Mouse (Mus musculus): Measurements from ENCODE around the gene Rab44. TPM values are rescaled to one million over a fixed set of nuclear protein-coding genes. Genes with fewer than 3 reads are reported as not detected.
"Not testable (repeated sequence)": the region's sequence is repeated elsewhere in the genome, so short reads cannot be mapped to it uniquely, and the experiment has no call there.

The Rab44 gene
- under 1 TPM; 0.12 to 0.26 TPM for total RNA-seq (2021)
- long read RNA-seq, experiment 1 = 0 reads
- long read RNA-seq, experiment 2 = 0 reads

DNA sequence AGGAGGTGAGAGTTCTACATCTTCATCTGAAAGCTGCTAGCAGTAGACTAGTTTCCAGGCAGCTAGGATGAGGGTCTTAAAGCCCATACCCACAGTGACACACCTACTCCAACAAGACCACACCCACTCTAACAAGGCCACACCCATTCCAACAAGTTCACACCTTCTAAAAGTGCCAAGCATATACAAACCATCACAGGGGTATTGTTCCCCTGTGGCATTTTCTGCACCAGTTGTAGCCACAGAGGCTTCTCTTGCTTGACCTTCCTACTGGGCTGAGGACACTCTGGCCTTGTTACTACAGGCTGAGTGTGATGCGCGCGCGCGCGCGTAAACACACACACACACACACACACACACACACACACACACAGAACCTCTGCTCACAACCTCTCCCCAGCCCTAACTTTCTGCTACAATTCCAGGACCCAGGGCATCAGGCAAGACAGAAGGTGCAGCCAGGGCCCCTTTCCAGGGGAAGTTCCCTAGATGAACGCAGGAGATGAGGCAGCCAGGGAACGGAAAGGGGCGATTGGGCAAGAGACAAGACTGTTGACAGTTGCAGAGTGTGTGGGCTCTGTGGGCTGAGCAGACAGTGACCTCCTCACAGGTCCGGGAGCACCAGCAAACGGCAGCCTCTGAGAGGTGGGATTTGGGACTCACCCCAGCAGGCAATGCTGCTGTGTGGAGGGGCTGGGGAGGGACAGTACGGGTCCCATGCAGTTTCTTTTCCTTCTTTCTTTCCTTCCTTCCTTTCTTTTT lies at the start of gene Rab44:
Rab44 (plus strand) TSS at position 555 of the 762 bp plus-strand sequence.
- no peak for DNase-seq (ENCODE audit: low spot score in 2 of 2)

- DNase-seq (ENCODE audit: low spot score in 2 of 2) = no peak
Observed at GRCm38 (mm10) chr17:29065245-29065940, 48.6 kb upstream of the Rab44 start.

DNA sequence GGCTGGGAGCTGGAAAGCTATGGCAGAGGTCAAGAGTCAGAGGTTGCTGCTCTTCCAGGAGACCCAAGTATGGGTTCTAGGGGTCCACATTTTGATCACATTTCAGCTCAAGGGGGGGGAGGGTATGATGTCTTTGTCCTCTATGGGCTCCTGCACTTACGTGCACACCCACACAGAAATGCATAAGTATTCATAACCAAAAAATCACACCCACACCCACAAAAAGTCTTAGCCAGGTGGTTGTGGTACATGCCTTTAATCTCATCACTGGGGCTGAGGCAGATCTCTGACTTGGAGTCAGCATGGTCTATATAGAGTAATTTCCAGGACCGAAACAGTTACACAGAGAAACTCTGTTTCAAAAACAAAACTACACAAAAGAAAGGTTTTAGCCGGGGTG lies 48.0 kb upstream of the Rab44 start:
- DNase-seq (ENCODE audit: low spot score in 2 of 2) = no peak

DNA sequence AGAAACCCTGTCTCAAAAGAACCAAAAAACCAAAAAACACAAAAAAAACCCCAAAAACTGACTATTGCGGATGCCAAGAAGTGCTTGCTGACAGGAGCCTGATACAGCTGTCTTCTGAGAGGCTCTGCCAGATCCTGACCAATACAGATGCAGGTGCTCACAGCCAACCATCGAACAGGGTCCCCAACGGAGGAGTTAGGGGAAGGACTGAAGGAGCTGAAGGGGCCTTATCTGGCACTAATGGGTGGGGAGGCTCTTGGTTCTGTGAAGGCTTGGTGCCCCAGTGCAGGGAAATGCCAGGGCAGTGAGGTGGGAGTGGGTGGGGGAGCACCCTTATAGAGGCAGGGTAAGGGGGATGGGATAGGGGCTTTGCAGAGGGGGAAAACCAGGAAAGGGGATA lies 46.5 kb upstream of the Rab44 start:
- DNase-seq (ENCODE audit: low spot score in 2 of 2) = not testable (repeated sequence)

DNA sequence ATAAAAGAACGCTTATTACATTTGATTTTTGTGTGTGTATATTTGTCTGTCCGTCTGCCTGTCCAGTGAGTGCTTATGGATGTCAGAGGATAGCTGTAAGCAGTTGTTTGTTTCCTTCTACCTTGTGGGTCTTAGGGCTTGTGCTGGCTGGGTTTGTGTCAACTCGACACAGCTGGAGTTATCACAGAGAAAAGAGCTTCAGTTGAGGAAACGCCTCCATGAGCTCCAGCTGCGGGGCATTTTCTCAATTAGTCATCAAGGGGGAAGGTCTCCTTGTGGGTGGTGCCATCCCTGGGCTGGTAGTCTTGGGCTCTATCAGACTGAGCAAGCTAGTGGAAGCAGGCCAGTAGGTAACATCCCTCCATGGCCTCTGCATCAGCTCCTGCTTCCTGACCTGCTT lies 46.1 kb upstream of the Rab44 start:
- DNase-seq (ENCODE audit: low spot score in 2 of 2) = no peak

- DNase-seq (ENCODE audit: low spot score in 2 of 2) = no peak
Observed at GRCm38 (mm10) chr17:29069063-29069462, 44.9 kb upstream of the Rab44 start.

GRCm38 (mm10) chr17:29071820-29072219 lies 42.1 kb upstream of the Rab44 start:
- DNase-seq (ENCODE audit: low spot score in 2 of 2) = no peak

DNA sequence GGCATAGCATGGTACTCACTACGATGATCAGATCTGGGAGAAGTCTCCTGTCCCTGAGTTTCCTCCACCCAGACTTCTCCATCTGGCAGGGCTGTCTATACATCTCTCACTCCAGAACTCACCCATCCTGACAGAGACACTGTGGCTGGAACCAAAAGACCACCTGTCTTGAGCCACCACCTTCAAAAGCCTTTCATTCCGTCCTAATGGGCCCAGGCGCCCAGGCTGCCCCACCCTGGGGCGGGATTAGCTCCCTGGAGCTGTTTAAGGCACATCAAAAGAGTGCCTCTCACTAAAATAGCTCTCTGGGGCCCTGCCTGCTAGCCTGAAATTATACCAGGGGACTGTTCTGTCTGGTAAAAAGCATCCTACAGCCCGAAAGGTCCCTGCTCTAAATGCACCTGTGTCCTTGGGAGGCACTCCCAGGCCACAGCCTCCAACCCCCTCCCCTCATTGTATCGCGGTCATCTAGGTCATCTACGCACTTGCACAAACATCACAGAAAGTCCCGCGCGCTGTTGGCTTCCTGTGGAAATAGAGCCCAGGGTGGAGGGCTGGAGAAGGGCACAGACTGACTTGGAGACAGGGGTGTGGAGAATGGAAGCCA lies 41.1 kb upstream of the Rab44 start:
- no peak for DNase-seq (ENCODE audit: low spot score in 2 of 2)

DNA sequence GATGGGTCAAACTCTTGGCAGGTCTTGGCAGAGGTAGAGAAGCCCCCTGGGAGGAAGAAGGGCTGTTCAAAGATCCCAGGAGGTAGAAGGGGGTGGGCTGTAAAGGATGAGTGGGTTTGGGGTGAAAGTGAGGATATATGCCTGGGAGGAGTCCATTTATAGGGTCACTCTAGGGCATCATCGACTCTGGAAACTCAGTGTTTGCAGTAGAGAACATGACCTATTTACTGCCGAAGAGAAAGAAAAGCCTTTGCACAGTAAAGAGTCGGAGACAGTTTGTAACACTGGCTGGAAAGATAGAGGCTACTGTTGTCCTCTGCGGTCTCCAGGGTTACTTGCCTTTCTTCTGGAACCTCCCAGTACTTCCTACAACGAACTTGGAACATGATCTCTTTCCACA lies 40.6 kb upstream of the Rab44 start:
- no peak for DNase-seq (ENCODE audit: low spot score in 2 of 2)

DNA sequence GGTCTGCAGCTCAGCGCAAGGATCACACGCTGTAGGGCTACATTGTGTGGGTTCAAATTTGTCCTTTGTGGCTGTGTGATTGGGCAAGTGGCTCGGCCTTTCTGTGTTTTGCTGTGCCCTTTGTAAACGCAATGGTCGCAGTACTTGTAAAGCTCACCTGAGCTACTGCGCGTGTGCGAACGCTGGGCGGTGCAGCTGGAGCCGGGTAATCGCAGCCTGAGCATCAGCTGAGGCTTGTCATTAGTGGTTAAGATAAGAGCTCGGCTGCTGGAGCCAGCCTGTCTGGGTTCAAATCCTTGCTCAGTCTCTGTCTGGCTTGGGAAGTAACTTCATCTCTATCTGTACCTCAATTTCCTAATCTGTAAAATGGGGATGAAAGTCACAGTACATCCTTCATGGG lies 39.9 kb upstream of the Rab44 start:
- no peak for DNase-seq (ENCODE audit: low spot score in 2 of 2)

DNA sequence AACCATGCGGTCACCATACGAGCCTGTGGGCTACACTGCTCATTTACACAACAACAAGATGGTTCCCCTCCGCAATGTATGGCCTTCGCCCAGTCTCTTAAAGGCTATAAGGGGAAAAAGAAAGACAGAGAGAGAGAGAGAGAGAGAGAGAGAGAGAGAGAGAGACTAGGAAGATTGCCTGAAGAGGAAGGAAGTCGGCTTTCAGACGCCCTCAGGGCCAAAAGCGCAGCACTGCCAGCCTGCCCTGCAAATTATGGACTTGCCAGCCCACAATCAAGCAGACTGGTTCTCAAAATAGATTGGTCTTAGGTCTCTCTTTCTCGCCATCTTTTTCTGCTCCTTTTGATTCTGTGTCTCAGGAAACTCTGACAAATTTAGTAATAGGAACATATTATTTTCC lies 37.7 kb upstream of the Rab44 start:
- DNase-seq (ENCODE audit: low spot score in 2 of 2) = no peak

DNA sequence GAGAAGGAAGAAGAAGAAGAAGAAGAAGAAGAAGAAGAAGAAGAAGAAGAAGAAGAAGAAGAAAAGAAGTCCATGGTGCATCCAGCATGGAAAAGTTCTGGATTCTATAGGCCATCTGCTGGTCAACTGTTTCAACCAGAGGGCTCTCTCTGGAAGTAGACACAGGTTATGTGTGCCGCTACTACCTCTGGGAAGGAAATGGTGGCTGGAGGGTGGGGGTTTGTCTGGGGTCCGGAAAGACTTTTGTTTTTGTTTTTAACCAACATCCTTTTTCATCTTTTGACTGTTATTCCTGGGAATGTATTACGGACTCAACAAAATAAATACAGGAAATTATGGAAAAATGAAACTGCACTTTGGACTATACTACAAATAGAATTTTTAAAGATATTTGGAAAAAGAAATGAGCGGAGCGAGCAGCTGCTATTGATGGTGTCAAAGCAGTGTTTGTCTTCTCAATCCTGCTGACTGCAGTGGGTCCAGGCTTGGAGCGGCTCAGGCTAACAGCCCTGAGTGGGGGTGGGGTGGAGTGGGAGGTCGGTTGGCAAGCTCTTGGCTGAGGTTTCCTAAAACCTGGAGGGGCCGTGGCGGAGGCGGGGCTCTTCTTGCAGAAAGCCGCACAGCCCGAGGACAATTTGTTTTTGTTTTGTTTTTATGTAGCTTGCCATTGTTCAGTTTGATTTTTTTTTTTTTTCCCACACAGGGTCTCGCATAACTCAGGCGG lies 36.0 kb upstream of the Rab44 start:
- peak; percentile 39 to 67 for DNase-seq (ENCODE audit: low spot score in 2 of 2)

DNA sequence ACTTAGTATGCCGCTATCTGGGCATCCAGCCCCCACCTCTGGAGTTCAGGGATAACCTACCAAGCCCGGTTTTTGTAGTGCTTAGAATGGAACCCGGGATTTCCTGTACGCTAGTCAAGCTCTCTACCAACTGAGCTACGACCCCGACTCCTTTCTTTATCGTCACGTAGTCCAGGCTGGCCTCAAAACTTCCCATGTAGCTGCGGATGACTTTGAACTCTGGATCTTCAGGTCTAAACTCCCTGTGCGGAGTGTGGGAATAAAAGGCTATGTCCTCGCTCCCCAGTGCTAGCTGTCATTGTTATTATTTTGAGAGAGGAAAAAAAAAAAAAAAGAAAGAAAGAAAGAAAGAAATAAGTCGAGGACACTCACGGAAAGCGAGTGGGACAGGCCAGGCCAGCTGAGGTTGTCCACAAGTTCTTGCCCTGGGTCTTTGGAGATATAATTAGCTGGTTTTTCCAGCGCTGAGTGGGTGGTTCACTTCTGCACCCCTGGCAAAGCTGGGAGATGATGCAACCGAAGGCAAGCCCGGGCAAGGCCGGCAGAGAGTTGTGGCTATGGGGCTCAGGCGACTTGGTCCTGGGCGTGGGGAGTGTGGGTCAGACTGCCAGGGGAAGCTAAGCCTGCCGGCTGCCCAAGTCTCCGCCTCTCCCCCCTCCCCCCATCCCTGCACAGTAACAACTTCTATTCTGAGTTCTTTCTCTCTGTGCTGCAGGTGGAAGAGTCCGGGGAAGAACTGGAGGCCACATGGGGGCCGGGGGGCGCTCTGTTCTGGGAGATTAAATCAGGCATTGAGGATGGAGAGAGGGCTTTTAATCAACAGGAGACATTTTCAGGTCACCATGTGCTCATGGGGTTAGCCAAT lies 35.2 kb upstream of the Rab44 start:
- DNase-seq (ENCODE audit: low spot score in 2 of 2) = no peak

GRCm38 (mm10) chr17:29080758-29081617 lies 33.0 kb upstream of the Rab44 start:
- DNase-seq (ENCODE audit: low spot score in 2 of 2) = no peak

GRCm38 (mm10) chr17:29081618-29082381 lies 32.1 kb upstream of the Rab44 start:
- DNase-seq (ENCODE audit: low spot score in 2 of 2) = peak in 1 of 2 experiments; percentile 32

GRCm38 (mm10) chr17:29083586-29083985 lies 30.4 kb upstream of the Rab44 start:
- DNase-seq (ENCODE audit: low spot score in 2 of 2) = no peak

DNA sequence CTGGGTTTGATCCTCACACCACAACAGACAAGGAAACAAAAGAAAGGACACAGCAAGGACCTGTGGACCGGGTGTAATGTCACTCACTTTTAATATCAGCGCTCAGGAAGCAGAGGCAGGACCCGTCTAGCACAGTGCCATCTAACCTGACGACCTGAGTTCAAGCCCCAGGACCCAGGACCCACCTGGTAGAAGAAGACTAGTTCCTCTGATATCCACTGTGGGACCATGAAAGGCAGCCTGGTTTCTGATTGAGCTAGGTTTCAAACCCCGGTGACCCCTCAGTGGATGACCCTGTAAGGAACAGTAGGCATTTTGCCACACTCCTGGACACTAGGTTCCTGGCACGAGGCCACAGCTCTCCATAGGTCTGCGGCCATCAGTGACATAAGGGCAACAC lies 29.3 kb upstream of the Rab44 start:
- DNase-seq (ENCODE audit: low spot score in 2 of 2) = no peak

DNA sequence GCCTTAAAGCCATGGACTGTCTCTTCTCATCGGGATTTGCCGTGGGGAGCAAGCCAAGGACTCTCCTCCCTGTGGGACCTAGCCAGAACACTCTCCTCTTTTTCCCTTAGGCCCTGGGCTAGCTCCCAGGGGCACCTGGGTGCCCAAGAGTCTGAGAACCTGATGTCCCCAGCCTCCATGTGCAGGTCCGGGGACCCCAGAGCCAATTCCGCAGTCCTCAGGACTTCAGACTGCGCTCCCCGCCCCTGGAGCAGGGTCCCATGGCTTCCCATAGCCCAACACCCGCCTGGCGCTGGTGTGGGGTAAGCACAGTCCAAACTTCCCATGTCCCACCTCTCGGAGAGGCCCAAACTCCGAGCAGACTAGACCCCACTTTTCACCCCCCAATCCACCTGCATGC lies 28.7 kb upstream of the Rab44 start:
- DNase-seq (ENCODE audit: low spot score in 2 of 2) = no peak

GRCm38 (mm10) chr17:29086916-29087315 lies 27.0 kb upstream of the Rab44 start:
- DNase-seq (ENCODE audit: low spot score in 2 of 2) = no peak
